Mouse (Mus musculus): ENCODE measurements at regions not wholly inside any gene's neighbourhood (a gene's known extent, or its start where the extent isn't known, plus 50 kb on each side); places are given as distances from the start of the nearest gene placed in this dataset.

- ATAC-seq (replicated peaks; ENCODE audit: low FRiP score, low read depth) = no peak
- WGBS = 35% methylated on average over 12 of the region's 12 CpGs
- H3K4me3 ChIP-seq (replicated peaks; ENCODE audit: low read depth, low read length) = no peak overlapping the region
- H3K36me3 ChIP-seq (ENCODE audit: insufficient read depth, low read length) = no peaks in the 10 kb centered on the region
- no peaks in the 10 kb centered on the region for H3K9me3 ChIP-seq (replicated peaks; ENCODE audit: low read length)
- peak overlapping the region; percentile 47; the same call in 1 of the 2 replicates for H3K4me2 ChIP-seq (ENCODE audit: low read length)
- no peak for TF ChIP-seq CTCF (IDR thresholded peaks at IDR 0.05; ENCODE audit: low read depth)
- H3K27me3 ChIP-seq (ENCODE audit: insufficient read depth, low read length) = no peaks in the 10 kb centered on the region
- H3K4me1 ChIP-seq (replicated peaks; ENCODE audit: insufficient read depth, low read length) = peaks cover 14% of the 10 kb centered on the region; the same call in 1 of the 2 replicates
- peak; percentile 28 for DNase-seq (ENCODE audit: low spot score)
- H3K9ac ChIP-seq (ENCODE audit: low read depth, low read length) = no peak overlapping the region
- H3K27ac ChIP-seq = peak overlapping the region; percentile 88
Observed at GRCm38 (mm10) chr8:89316566-89317175, 272.7 kb upstream of the Sall1 start.

- H3K4me2 ChIP-seq (ENCODE audit: low read length) = no peak overlapping the region
- H3K36me3 ChIP-seq (ENCODE audit: insufficient read depth, low read length) = no peaks in the 10 kb centered on the region
- peaks cover 14% of the 10 kb centered on the region; the same call in 1 of the 2 replicates for H3K4me1 ChIP-seq (replicated peaks; ENCODE audit: insufficient read depth, low read length)
- ATAC-seq (replicated peaks; ENCODE audit: low FRiP score, low read depth) (no peak), DNase-seq (ENCODE audit: low spot score) (no peak)
- no peak overlapping the region for H3K4me3 ChIP-seq (replicated peaks; ENCODE audit: low read depth, low read length)
- H3K9ac ChIP-seq (ENCODE audit: low read depth, low read length) = no peak overlapping the region
- H3K27me3 ChIP-seq (ENCODE audit: insufficient read depth, low read length) = no peaks in the 10 kb centered on the region
- no peaks in the 10 kb centered on the region for H3K9me3 ChIP-seq (replicated peaks; ENCODE audit: low read length)
- WGBS = 91% methylated on average over 3 of the region's 3 CpGs
- H3K27ac ChIP-seq = no peak overlapping the region
- TF ChIP-seq CTCF (IDR thresholded peaks at IDR 0.05; ENCODE audit: low read depth) = no peak
Observed at GRCm38 (mm10) chr8:89314907-89315306, 270.9 kb upstream of the Sall1 start.

GRCm38 (mm10) chr8:89310696-89311214, 266.8 kb upstream of the Sall1 start:
- no peak for TF ChIP-seq CTCF (IDR thresholded peaks at IDR 0.05; ENCODE audit: low read depth)
- Histone ChIP-seq H3K4me2 (ENCODE audit: low read length) (no peak overlapping the region), H3K36me3 (ENCODE audit: insufficient read depth, low read length) (no peaks in the 10 kb centered on the region), H3K27ac (no peak overlapping the region), H3K9ac (ENCODE audit: low read depth, low read length) (no peak overlapping the region), H3K4me1 (replicated peaks; ENCODE audit: insufficient read depth, low read length) (no peaks in the 10 kb centered on the region), H3K4me3 (replicated peaks; ENCODE audit: low read depth, low read length) (no peak overlapping the region), H3K27me3 (ENCODE audit: insufficient read depth, low read length) (no peaks in the 10 kb centered on the region), H3K9me3 (replicated peaks; ENCODE audit: low read length) (no peaks in the 10 kb centered on the region)
- no peak for ATAC-seq (replicated peaks; ENCODE audit: low FRiP score, low read depth)
- 35% methylated on average over 5 of the region's 5 CpGs for WGBS
- DNase-seq (ENCODE audit: low spot score) = peak; percentile 44

GRCm38 (mm10) chr8:89309591-89309990, 265.6 kb upstream of the Sall1 start:
- no peaks in the 10 kb centered on the region for H3K9me3 ChIP-seq (replicated peaks; ENCODE audit: low read length)
- no peak overlapping the region for H3K4me2 ChIP-seq (ENCODE audit: low read length)
- no peaks in the 10 kb centered on the region for H3K36me3 ChIP-seq (ENCODE audit: insufficient read depth, low read length)
- H3K9ac ChIP-seq (ENCODE audit: low read depth, low read length) = no peak overlapping the region
- no peak overlapping the region for H3K4me3 ChIP-seq (replicated peaks; ENCODE audit: low read depth, low read length)
- no peak overlapping the region for H3K27ac ChIP-seq
- ATAC-seq (replicated peaks; ENCODE audit: low FRiP score, low read depth) (no peak), DNase-seq (ENCODE audit: low spot score) (no peak)
- TF ChIP-seq CTCF (IDR thresholded peaks at IDR 0.05; ENCODE audit: low read depth) = no peak
- WGBS = 31% methylated on average over 4 of the region's 4 CpGs
- no peaks in the 10 kb centered on the region for H3K4me1 ChIP-seq (replicated peaks; ENCODE audit: insufficient read depth, low read length)
- H3K27me3 ChIP-seq (ENCODE audit: insufficient read depth, low read length) = no peaks in the 10 kb centered on the region

GRCm38 (mm10) chr8:89308950-89309349, 265.0 kb upstream of the Sall1 start:
- TF ChIP-seq CTCF (IDR thresholded peaks at IDR 0.05; ENCODE audit: low read depth) = no peak
- no peak for DNase-seq (ENCODE audit: low spot score)
- Histone ChIP-seq H3K27me3 (ENCODE audit: insufficient read depth, low read length) (no peaks in the 10 kb centered on the region), H3K4me3 (replicated peaks; ENCODE audit: low read depth, low read length) (no peak overlapping the region), H3K9me3 (replicated peaks; ENCODE audit: low read length) (no peaks in the 10 kb centered on the region), H3K4me1 (replicated peaks; ENCODE audit: insufficient read depth, low read length) (no peaks in the 10 kb centered on the region), H3K27ac (no peak overlapping the region), H3K9ac (ENCODE audit: low read depth, low read length) (no peak overlapping the region), H3K4me2 (ENCODE audit: low read length) (no peak overlapping the region), H3K36me3 (ENCODE audit: insufficient read depth, low read length) (no peaks in the 10 kb centered on the region)
- 45% methylated on average over 5 of the region's 5 CpGs for WGBS
- no peak for ATAC-seq (replicated peaks; ENCODE audit: low FRiP score, low read depth)

GRCm38 (mm10) chr8:89308532-89308931, 264.6 kb upstream of the Sall1 start:
- no peak for TF ChIP-seq CTCF (IDR thresholded peaks at IDR 0.05; ENCODE audit: low read depth)
- H3K4me1 ChIP-seq (replicated peaks; ENCODE audit: insufficient read depth, low read length) = no peaks in the 10 kb centered on the region
- H3K4me3 ChIP-seq (replicated peaks; ENCODE audit: low read depth, low read length) = no peak overlapping the region
- WGBS = 61% methylated on average over 8 of the region's 8 CpGs
- no peaks in the 10 kb centered on the region for H3K36me3 ChIP-seq (ENCODE audit: insufficient read depth, low read length)
- no peak overlapping the region for H3K4me2 ChIP-seq (ENCODE audit: low read length)
- ATAC-seq (replicated peaks; ENCODE audit: low FRiP score, low read depth) (no peak), DNase-seq (ENCODE audit: low spot score) (no peak)
- H3K9me3 ChIP-seq (replicated peaks; ENCODE audit: low read length) = no peaks in the 10 kb centered on the region
- no peaks in the 10 kb centered on the region for H3K27me3 ChIP-seq (ENCODE audit: insufficient read depth, low read length)
- no peak overlapping the region for H3K9ac ChIP-seq (ENCODE audit: low read depth, low read length)
- no peak overlapping the region for H3K27ac ChIP-seq

Measured in kidney, postnatal 0 days (tissue).